Mouse (Mus musculus): ENCODE data around the gene Coro1b.
A peak's percentile ranks its signal among the peaks of the same experiment; 100 is the strongest.

GRCm38 (mm10) chr19:4099056-4099455 is 49.4 kb upstream of the Coro1b start:
- TF ChIP-seq CTCF (IDR thresholded peaks at IDR 0.05; ENCODE audit: borderline replicate concordance, insufficient read depth, low read length) = peak; percentile 95
- TF ChIP-seq POLR2A (IDR thresholded peaks at IDR 0.05; ENCODE audit: low read depth, low read length) = peak; percentile 41; the same call in 1 of the 2 replicates
